Mouse (Mus musculus): ENCODE results near the gene Pla2g3.

The Pla2g3 gene

DNA sequence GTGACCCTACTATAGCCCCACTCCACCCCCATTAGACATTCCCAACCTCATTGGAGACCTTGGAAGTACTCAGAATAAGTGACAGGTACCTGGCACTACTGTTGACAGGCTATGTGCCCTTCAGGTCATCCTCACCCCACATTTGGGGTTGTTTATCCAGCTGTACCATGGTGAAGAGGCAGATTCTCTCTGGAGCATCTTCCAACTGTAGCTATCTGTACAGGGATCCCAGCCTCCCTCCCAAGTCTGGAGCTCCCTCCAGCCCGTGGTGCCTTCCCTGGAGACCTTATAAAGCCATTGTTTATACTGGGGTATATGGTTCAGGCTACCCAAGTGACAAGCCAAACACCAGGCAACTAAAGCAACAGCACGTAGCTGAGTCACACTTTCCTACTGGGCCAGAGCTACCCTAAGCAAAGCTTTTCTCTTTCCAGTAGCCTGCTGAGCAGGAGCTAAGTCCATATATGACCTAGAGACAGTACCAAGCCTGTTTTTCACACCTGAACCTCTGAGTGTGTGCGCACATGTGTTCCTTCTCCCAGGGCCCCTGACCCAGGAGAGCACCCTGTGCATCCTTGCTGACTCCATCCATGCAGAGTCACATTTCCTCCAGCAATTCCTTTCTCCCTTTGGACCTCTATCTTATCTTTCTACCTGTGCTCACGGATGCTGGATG, 31.1 kb downstream of the Pla2g3 start:
- DNase-seq (ENCODE audit: low read depth in 1 of 2, low spot score in 2 of 2), result no peak

DNA sequence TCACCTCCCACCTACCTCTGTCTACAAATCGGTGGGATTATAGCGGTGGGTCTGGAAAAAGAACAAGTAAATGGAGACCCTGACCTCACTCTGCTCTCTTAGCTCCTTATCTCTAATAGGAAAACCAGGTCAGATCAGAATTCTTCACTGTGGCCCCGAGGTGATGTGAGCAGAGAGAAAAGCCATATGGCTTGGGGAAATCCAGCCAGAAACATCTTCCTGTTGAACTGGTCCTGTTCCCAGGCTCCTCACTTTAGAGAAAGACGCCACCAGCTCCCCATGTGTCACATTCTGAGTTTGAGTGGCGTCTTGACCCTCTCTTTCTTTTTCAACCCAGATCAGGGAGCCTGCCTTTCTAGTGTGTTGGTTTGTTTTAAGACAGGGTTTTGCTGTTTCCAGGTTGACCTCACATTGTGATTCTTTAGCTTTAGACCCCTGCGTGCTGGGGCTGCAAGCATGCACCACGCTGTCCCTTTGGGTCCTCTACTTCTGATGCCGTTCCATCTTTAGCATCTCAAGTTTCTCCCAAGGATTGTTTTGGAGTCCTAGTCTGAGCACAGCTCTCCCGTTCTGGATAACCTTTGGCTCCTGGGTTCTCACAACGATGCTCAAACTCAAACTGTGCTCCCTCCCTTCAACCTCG, 31.8 kb downstream of the Pla2g3 start:
- no peak for DNase-seq (ENCODE audit: low read depth in 1 of 2, low spot score in 2 of 2)

DNA sequence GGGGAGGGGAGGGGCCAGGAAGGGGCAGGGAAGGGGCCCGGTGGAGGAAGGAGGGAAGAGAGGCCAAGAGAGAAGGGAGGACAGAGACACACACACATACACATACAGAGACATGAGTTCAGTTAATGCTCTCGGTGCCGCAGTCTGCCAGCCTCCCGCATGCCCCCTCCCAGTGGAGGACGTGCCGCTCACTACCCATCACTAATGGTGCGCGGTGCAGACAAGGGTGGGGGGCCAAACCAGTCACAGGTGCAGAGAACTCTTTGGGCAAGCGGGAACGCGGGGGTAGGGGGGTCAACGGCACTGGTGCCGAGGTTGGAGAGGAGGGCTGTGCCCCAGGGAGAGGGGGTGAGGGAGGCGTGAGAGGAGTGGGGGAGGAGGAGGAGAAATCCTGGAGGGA, 32.8 kb downstream of the Pla2g3 start:
- no peak for DNase-seq (ENCODE audit: low read depth in 1 of 2, low spot score in 2 of 2)

DNA sequence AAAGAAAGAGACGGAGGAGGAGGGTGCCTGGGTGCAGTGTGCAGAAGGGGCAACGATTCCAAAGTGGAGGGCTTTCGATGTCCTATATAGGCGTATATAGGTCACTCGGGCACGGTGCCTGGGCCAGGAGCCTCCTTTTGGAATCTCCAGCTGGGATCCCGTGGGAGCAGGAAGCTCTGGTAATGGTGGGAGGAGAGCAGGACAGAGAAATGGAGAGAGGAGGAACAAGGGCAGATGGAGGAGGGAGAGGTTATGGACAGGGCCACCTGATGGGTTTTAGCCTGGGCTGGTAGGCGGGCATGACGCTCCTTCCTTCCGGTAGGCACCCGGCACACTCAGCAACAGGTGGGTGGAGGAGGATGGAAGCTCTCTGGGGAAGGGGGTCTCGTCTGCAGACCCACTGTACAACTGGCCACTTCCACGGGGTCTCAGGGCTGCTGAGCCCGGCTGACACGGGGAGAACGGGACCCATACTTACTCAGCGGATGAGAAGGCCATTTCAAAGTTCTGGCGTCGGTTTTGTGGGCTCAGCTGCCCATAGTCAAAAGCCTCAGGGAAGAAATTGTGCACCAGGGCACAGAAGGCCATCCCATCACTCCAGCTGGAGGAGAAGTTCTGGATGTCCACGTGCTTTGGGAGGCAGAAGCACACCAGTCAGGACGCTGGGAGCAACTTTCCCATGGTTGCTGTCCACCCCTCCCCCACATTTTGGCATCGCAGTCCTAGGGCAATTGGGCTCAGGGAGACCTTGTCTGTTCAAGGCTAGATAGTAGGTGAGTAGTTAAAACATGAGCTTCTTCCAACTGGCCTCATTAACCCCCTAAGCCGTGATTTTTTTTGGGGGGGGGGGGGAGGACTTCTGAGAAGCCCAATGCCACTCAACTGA, 33.5 kb downstream of the Pla2g3 start:
- DNase-seq (ENCODE audit: low read depth in 1 of 2, low spot score in 2 of 2), result no peak

DNA sequence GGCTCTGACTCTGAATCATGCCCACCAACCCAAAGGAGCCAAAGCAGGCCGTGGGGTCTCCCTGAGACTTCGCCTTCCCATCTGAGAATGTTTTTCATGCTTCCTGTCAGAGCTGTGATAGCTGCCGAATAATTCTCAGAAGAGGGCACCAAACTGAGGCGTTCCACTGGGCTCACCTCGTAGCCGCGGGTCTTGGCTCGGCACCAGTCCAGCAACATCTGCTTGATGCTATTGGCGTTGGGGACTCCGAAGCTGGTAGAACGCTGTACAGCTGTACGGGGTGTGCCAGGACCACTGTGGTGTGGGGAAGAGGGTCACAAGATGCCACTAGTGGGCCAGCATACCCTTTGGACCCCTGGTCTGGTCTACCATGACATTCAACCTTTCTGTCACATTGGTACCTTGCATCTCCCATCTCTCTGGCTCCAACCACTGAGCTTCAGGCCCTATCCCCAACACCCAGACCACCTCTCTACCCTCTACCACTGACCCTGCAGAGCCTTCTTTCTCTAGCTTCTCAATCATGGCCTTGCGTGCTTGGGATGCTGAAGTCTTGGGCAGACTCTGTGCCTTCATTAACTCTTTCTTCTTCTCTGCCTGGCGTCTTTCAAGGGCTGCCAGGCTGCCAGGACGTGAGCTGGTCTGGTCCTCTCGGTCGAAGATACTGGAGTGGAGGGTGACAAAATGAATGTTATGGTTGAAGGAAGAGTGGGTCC, 34.4 kb downstream of the Pla2g3 start:
- DNase-seq (ENCODE audit: low read depth in 1 of 2, low spot score in 2 of 2), result no peak

DNA sequence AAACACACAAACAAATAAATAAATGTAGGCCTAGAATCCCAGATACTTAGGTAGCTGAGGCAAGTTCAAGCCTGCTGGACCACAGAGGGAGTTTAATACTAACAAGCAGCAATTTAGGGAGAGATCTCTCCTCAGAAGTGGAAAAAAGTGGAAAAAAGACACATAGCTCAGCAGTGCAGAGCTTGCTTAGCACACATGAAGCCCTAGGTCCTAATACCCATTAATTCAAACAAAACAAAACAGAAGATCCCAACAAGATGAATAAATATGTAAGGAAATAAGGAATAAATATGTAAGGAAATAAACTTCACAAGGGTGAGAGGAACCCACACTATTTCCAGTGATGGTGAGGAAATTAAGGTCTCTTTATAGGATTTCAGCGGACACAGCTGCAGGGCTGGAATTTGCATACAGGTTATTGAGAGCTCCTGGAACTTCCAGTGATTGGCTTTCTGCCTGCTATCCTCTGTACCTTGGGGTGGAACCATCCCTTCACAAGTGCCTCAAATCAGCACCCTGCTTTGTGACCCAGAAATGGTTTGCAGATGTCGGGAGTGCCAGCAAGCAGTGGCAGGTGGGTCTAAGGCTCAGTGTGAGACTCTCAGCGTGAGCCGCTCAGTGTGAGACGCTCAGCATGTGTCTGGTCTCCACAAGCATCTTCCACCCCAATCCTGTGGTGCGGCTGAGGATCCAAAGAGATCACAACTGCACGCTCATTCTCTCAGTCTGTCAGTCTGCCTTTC, 35.9 kb downstream of the Pla2g3 start:
- no peak for DNase-seq (ENCODE audit: low read depth in 1 of 2, low spot score in 2 of 2)

DNA sequence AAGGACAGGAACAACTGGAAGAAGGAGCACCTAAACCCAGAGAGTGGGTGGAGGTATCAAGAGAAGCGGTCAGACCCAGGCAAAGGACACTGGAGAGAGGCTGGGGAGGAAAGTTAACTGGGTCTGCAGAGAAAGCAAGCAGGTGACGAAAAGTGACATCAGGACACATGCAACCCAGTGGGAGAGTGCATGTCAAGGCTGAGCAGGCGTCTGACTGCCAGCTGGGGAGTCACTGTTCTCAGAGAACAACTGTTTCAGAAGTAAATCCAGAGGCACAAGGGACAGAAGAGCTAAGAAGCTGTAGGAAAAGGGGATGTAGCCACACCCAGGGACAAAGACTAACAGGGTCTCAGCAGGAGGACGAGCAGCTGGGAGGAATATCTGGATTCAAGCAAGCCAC, 37.5 kb downstream of the Pla2g3 start:
- DNase-seq (ENCODE audit: low read depth in 1 of 2, low spot score in 2 of 2), result no peak

DNA sequence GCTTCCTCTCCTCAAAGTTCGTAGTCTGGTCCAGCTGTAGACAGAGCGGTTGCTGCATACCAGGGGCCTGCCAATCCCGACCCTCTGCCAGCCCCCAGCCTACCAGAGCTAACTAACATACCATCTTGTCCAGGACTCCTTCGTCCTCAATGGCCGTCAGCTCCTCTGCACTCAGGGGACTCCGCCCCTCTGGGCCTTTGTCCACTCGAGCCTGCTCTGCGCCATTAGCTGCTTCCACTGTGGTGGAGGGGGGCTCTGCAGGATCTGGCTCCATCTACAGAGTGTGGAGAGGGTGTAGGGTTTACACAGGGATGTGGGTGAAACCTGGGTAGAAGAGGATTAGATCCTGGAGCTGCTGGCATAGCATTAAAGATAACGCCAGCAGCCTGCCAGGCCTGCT, 38.1 kb downstream of the Pla2g3 start:
- no peak for DNase-seq (ENCODE audit: low read depth in 1 of 2, low spot score in 2 of 2)

DNA sequence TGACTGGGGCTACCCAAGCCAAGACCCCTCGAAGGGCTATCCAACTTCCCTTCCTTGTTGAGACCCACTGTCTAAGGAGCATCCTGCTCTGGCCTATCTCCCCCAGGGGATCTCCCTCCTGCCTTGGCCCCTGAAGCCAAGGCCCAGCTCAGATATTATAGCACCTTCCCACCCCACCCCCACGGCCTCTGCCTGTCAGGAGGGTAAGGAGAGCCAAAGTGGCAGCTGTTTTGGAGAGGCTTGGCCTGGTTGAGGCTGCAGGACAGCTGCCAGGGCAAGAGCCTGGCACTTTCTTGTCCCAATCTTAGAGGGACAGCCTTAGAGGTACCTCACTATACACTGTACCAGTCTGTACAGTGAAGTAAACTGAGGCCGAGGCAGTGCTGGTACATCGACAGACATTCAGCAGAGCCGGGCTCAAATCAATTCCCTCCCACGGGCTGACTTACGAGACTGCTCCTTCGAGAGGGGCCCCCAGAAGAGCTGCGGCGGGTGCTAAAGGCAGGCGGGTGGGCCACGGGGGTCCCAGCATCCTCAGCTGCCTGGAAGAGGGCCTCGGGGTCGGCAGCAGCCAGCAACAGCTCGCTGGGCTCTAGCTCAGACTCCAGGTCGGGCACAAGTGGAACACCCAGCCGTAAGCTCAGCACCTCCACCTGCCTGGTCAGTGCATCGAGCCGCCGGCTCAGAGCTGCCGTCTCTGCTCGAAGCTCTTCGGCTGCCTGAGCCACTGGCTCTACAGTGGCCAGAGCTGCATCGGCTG, 39.1 kb downstream of the Pla2g3 start:
- DNase-seq (ENCODE audit: low read depth in 1 of 2, low spot score in 2 of 2), result no peak

DNA sequence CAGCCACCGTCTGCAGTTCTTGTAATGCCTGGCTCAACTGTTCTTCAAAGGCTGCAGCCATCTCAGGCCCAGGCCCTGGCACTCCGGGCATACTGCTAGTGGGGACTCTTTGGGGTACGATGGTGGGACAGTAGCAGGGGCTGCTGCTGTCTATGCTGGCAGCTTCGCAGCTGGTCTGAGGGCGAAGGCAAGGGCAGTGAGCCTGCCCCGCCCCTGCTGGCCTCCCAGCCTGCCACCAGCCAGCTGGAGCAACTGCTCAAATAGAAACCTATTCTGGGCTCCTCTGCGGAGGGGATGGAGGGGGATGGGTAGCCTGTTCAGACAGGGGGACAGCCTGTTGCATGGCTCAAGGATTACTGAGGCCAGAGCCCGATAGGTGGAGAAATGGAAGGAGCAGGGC, 39.7 kb downstream of the Pla2g3 start:
- DNase-seq (ENCODE audit: low read depth in 1 of 2, low spot score in 2 of 2), result no peak

DNA sequence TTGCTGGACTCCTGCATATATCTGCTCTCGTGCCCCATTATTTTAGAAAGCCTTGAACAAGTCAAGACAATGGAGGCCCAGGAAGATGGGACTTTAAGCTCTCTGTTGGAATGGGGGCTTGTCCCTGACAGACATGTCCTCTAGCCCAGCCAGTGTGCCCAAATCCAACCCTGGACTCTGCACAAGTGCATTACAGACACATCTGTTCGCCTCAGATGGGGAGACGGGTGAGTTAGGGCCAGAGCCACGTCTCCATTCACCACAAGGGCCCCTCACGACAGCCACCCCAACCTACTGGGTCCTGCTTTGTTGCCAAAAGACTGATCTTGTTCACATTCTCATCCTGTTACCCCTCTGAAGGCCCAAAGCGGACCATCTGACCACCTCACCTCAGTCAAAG, 40.1 kb downstream of the Pla2g3 start:
- DNase-seq (ENCODE audit: low read depth in 1 of 2, low spot score in 2 of 2), result no peak

DNA sequence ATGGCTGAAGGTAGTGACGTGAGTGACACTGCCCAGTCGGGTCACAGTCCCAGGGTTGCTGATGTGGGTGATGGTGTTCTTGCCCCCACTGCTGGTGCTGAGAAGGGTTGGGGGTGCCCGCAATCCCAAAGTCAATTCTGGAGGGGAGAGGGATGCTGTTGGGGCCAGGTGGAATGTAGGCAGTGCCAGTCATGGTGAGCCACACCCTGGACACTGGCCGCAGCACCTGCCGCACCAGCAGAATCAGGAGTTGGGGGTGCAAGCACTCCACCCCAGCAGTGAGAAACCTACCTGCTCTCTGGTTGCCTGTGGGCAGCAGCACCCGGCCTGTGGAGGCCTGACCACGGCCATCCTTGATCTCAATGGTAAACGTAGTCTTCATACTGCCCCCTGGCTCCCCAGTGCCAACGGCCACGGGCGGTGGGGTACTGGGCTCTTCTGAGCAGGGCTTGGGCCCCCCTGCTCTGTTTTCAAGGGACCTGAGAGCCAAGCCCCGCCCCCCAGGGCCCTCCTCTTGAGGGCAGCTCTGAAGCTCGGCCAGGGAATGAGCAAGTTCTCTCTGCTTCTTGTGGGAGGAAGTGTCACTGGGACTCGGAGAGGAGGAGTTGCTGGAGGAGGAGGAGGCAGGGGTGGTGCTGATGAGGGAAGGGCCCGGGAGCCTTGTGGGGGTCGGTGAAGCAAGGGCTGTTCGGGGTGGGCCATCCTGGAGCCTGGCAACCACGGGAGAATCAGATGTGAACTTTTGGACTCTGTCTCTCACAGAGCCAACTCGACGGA, 41.6 kb downstream of the Pla2g3 start:
- no peak for DNase-seq (ENCODE audit: low read depth in 1 of 2, low spot score in 2 of 2)

DNA sequence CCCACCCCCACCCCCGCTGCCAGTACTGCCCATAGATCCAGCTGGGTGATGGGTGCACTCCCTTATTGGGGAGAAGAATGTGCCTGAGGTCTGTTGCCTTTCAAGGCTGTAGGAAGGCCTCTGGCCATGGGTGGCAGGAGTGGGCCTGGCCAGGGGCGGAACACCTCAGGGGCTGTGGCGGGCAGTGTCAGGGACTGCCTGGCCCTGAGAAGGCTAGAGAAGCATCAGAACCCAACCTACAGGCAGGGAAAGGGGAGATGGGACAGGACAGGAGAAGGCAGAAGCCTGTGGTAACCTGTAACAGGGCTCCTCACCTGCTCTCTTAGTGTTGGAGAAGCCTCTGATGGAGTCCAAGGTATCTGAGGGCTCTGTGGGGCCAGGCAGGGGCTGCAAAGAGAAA, 42.6 kb downstream of the Pla2g3 start:
- DNase-seq (ENCODE audit: low read depth in 1 of 2, low spot score in 2 of 2), result no peak

DNA sequence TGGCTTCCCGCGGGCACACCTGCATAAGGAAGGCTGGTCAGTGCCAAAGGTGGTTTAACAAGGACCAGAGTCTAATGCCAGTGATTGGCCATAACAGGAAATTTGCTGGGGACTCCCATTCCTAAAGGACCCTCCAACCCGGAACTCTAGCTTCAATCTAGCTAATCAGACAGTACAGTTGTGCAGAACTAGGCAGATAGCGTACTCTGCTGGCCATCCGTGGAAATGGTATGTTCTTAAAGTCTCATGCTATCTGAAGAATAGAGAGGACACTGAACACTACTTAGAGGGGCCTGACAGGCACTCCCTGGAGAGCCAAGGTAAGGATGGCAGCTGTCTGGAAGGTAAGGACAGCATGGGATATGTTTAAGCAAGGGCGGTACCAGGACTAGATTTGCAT, 43.5 kb downstream of the Pla2g3 start:
- DNase-seq (ENCODE audit: low read depth in 1 of 2, low spot score in 2 of 2), result no peak

DNA sequence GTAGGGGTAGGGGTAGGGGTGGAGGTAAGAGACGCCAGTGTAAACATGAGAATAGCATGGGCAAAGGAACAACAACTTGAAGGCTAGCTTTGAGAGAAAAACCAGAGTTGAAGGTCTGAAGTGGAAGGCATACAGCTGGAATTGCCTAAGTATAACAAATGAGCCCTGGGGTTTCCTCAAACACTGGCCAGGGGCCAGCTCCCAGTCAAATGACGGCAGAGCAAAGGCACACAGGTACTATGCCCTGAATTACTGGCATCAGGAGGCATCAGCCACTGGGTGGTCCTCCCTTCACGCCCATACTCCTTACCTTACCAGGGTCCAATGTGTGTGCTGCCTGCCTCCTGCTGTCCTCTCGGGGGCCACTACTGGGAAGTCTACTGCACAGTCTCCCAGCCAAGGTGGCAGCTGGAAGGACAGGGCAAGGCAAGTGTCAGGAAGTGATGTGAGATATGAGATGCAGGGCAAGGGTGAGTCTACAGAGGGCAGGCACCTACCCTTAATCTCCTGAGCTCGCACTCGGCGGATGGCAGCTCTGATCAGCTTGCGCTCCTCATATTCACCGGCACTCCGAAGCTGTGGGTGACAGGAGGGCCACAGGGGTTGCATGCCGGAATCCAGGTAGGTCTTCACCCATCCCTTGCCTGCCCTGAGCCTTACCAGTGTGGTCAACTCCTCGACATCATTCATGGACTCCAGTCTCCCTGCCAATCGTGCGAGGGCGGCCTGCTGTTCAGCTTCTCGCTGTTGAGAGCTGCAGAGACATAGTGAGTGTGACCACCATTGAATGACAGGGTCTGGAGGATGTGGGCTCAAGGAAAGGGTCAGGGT, 44.2 kb downstream of the Pla2g3 start:
- DNase-seq (ENCODE audit: low read depth in 1 of 2, low spot score in 2 of 2), result no peak

DNA sequence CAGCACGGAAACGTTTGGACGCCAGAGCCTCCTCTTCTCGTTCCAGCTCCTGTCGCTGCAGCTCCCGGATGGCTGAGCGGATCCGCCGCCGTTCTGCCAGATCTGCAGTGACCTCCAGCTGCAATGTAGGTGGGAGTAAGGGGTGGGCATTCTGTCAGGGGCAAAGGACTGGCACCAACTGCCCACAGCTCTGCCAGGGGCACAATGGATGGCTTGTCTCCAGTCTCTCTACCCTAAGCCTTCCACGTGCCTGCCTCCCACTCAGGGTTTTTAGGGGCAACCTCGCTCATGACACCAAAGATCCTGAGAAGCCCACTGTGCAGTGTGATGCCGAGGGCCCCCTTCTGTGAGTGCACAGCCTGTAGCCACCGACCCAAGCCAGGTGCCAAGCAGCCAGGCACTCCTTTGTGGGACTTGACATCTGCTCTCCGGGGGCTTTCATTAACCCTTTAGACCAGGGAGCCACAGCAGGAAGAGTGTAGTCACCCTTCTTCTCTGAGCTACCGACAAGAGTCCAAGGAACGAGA, 45.4 kb downstream of the Pla2g3 start:
- no peak for DNase-seq (ENCODE audit: low read depth in 1 of 2, low spot score in 2 of 2)

DNA sequence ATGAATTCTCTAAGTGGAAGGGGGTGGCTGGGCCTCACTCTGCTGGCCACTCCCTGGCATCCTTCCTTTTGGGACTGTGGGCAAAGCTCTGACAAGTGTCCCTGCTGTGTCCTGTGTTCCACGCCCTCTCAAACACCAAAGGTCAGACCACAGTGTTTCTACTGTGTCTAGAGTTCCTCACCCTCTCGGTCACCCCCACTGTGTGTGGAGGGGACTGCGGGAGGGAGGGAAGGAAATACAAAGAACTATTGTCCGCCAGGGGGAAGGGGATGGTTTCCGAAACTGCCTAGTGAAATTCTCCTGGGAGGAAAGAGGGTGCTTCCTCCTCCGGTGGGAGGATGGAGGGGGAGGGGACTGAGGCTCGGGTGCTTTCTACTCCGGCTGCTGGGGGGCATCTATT, 46.9 kb downstream of the Pla2g3 start:
- DNase-seq (ENCODE audit: low read depth in 1 of 2, low spot score in 2 of 2), result no peak

DNA sequence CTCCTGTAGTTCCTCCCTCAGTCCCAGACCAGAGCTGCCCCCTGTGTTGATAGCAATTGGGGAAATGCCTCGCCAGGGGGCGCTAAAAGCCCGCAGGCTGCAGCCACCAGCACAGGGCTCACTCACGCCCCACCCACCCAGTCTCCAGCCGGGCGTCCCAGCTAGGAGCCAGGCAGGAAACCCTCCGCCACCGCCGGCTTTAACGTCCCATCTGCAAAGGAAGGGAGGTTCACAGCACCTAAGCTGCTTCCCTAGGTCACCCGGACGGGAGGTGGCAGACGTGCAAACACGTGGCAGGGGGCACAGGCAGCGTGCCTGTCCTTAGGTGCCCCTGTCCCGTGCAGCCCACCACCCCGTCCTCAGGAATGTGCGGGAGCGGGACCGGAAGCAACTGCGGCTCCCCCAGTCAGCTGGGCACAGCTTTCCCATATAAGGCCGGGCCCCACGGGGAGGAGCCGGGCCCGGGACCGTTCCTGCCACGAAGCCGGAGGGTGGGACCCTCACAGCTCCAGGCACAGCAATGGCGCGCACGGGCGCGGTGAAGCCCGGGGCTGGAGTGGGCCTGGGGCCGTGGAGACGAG, 47.4 kb downstream of the Pla2g3 start:
- DNase-seq (ENCODE audit: low read depth in 1 of 2, low spot score in 2 of 2), result peak; percentile 83 to 92

Measured in monocyte, adult 2 months (primary cell).